Mouse (Mus musculus) heart, embryonic 13.5 days (tissue): ENCODE measurements around the gene Ptp4a2. TPM values are rescaled to one million over a fixed set of nuclear protein-coding genes. Genes with fewer than 3 reads are reported as not detected.
"Not testable (repeated sequence)": the region's sequence is repeated elsewhere in the genome, so short reads cannot be mapped to it uniquely, and the experiment has no call there.

ENCODE experiments used
- ATAC-seq: fragments of 200-750 bp; cut with Nextera tagmentation; 2 replicates; pipeline ENCODE4 v1.8.0; 2017; ENCODE audit warnings: moderate TSS enrichment; ENCODE audit not compliant: insufficient number of reproducible peaks, low FRiP score, low TSS enrichment; ENCODE audit errors: extremely low read depth
- H3K27ac ChIP-seq: fragments of 300-500 bp; sonication (generic); replicated peaks from 2 replicates; pipeline ENCODE4 v1.5.1; 2015; ENCODE audit warnings: moderate library complexity, mild to moderate bottlenecking, inconsistent platforms
- H3K27me3 ChIP-seq: fragments of 300-500 bp; sonication (generic); replicated peaks from 2 replicates; pipeline ENCODE4 v1.6.1; 2015; ENCODE audit warnings: mild to moderate bottlenecking, inconsistent platforms
- H3K36me3 ChIP-seq: fragments of 300-500 bp; sonication (generic); 2 replicates; pipeline ENCODE4 v1.6.1; 2015; ENCODE audit warnings: mild to moderate bottlenecking, inconsistent platforms
- H3K4me1 ChIP-seq: fragments of 300-500 bp; sonication (generic); 2 replicates; pipeline ENCODE4 v1.6.1; 2015; ENCODE audit warnings: inconsistent platforms
- H3K4me2 ChIP-seq: fragments of 300-500 bp; sonication (generic); 2 replicates; pipeline ENCODE4 v1.6.1; 2015; ENCODE audit warnings: inconsistent platforms, mild to moderate bottlenecking, moderate library complexity
- H3K4me3 ChIP-seq: fragments of 300-500 bp; sonication (generic); 2 replicates; pipeline ENCODE4 v1.5.1; 2015; ENCODE audit warnings: moderate library complexity, mild to moderate bottlenecking, inconsistent platforms
- H3K9ac ChIP-seq: fragments of 300-500 bp; sonication (generic); 2 replicates; pipeline ENCODE4 v1.6.1; 2015; ENCODE audit warnings: inconsistent platforms, mild to moderate bottlenecking, moderate library complexity
- H3K9me3 ChIP-seq: fragments of 300-500 bp; sonication (generic); 2 replicates; pipeline ENCODE4 v1.6.1; 2016; ENCODE audit warnings: inconsistent platforms
- WGBS: fragments of 180-500 bp; shearing (Covaris S2); methylation state at CpG from one replicate; pipeline ENCODE4 v1.1.7; 2015; ENCODE audit warnings: mixed read lengths; 5-methylcytosine and 5-hydroxymethylcytosine counted together
- microRNA-seq: library from miRNA; unstranded; fragments of <30 nt; microRNA quantifications from one replicate; pipeline ENCODE4, GENCODE M21; 2016
- polyA plus RNA-seq: library from polyadenylated mRNA; unstranded; fragments of >200 nt; fragmentation: Nextera tagmentation; extraction: Ambion mirVana; gene quantifications from 2 replicates; pipeline ENCODE4 v1.2.1, GENCODE M21; 2015

Ptp4a2 gene
- polyA plus RNA-seq, 1 experiment from 2014 or later = 326 TPM

- no peaks in the 10 kb centered on the region for H3K9me3 ChIP-seq
- no peak overlapping the region for H3K9ac ChIP-seq
- H3K4me2 ChIP-seq = no peak overlapping the region
- no peak overlapping the region for H3K4me3 ChIP-seq
- H3K27ac ChIP-seq = no peak overlapping the region
- ATAC-seq = no peak
- WGBS = 79% methylated on average over 7 of the region's 7 CpGs
- no peaks in the 10 kb centered on the region for H3K36me3 ChIP-seq
- H3K27me3 ChIP-seq = no peaks in the 10 kb centered on the region
- H3K4me1 ChIP-seq = no peaks in the 10 kb centered on the region
Observed at GRCm38 (mm10) chr4:129890094-129890493, 79.1 kb downstream of the Ptp4a2 start.

- 85% methylated on average over 3 of the region's 3 CpGs for WGBS
- no peaks in the 10 kb centered on the region for H3K27me3 ChIP-seq
- no peak overlapping the region for H3K4me3 ChIP-seq
- H3K4me2 ChIP-seq = no peak overlapping the region
- H3K9me3 ChIP-seq = no peaks in the 10 kb centered on the region
- no peaks in the 10 kb centered on the region for H3K4me1 ChIP-seq
- H3K36me3 ChIP-seq = no peaks in the 10 kb centered on the region
- H3K9ac ChIP-seq = no peak overlapping the region
- no peak for ATAC-seq
- H3K27ac ChIP-seq = no peak overlapping the region
Observed at GRCm38 (mm10) chr4:129894861-129895260, 83.8 kb downstream of the Ptp4a2 start.

GRCm38 (mm10) chr4:129898815-129899214, 87.8 kb downstream of the Ptp4a2 start:
- not testable (repeated sequence) for H3K4me2 ChIP-seq, ATAC-seq, H3K27ac ChIP-seq, H3K27me3 ChIP-seq, H3K4me3 ChIP-seq, H3K9me3 ChIP-seq, H3K9ac ChIP-seq, H3K36me3 ChIP-seq
- peaks cover 19% of the 10 kb centered on the region for H3K4me1 ChIP-seq
- 89% methylated on average over 18 of the region's 18 CpGs for WGBS

Small RNAs within 50 kb of the gene (microRNA-seq; reads per million reads assigned to microRNA genes)
- gene Gm28017 = not detected

Other genes with a start within 250 kb of the Ptp4a2 start
- gene Lck, start 237.6 kb upstream of the Ptp4a2 start, polyA plus RNA-seq = 2.8 and 7.0 TPM in 2 replicates
- 4.7 and 7.3 TPM in 2 replicates for gene Fam167b, start 232.7 kb upstream of the Ptp4a2 start, polyA plus RNA-seq
- 169 and 189 TPM in 2 replicates for gene Eif3i, start 210.6 kb upstream of the Ptp4a2 start, polyA plus RNA-seq
- 160 and 179 TPM in 2 replicates for gene Tmem234, start 210.6 kb upstream of the Ptp4a2 start, polyA plus RNA-seq
- gene Dcdc2b, start 197.0 kb upstream of the Ptp4a2 start, polyA plus RNA-seq = 1.3 and 1.6 TPM in 2 replicates
- gene Iqcc, start 192.1 kb upstream of the Ptp4a2 start, polyA plus RNA-seq = 20.4 and 23.6 TPM in 2 replicates
- 41.1 and 46.1 TPM in 2 replicates for gene Ccdc28b, start 187.3 kb upstream of the Ptp4a2 start, polyA plus RNA-seq
- gene Txlna, start 170.2 kb upstream of the Ptp4a2 start, polyA plus RNA-seq = 47.5 and 49.4 TPM in 2 replicates
- 13.3 TPM in 2 replicates for gene Kpna6, start 138.5 kb upstream of the Ptp4a2 start, polyA plus RNA-seq
- 6.7 and 6.9 TPM in 2 replicates for gene Tmem39b, start 114.4 kb upstream of the Ptp4a2 start, polyA plus RNA-seq
- 75.6 and 77.5 TPM in 2 replicates for gene Khdrbs1, start 68.9 kb upstream of the Ptp4a2 start, polyA plus RNA-seq
- gene Spocd1, start 118.0 kb downstream of the Ptp4a2 start, polyA plus RNA-seq = 0.19 and 0.34 TPM in 2 replicates
- 1.4 and 1.6 TPM in 2 replicates for gene Adgrb2, start 173.7 kb downstream of the Ptp4a2 start, polyA plus RNA-seq
- 26.9 and 30.4 TPM in 2 replicates for gene Col16a1, start 236.6 kb downstream of the Ptp4a2 start, polyA plus RNA-seq